Mouse (Mus musculus) megakaryocyte, embryonic 14.5 days (primary cell): ENCODE results near the gene Postn.

Experiments used
- FLI1 ChIP-seq: IDR thresholded peaks from 2 replicates; pipeline ENCODE4 v1.6.1; 2012; ENCODE audit warnings: low read length, inconsistent platforms, mixed read lengths
- GATA1 ChIP-seq: IDR thresholded peaks from 3 replicates; pipeline ENCODE4 v1.6.1; 2012; ENCODE audit warnings: mixed read lengths, low read length, inconsistent platforms, borderline replicate concordance

DNA sequence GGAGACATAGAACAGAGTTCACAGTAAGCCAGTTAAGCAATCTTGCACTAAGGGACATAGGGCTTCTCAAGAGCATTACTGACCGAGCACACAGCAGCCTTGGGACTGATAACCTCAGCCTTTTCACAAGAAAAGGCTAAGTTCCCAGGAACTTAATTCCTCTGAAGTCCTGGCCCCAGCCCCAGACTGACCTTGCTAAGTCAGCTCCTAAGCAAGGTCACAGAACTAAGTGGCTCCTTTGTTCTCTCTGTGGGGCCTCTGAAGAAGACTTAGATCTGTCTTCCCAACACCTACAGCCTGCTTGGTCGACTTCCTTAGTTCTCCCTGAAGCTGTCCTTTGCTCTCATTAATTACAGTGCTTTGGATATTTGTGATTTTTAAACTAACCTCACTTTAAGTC is 38.4 kb downstream of the Postn start:
- no peak for TF ChIP-seq GATA1
- no peak for TF ChIP-seq FLI1
